In the genomic region with DNA sequence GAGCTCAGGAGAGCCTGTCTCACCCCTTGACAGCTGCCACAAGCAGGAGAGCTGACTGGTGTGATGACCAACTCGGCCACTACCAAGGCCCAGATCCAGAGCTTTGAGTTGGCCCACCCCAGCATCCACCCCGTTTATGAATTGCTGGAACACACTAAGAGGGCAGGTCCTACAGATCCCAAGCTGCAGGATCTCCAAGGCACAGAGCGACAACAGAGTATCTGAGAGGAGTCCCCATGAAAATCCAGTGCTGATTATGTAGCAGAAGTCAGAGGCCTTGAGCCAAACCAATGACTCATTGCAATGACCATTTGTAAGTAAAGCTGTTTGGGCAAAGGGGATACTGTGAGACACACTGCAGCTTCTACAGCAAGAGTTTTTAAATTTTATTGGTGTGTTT, we compare ENCODE assay signal across 11 mouse cellular contexts. TPM values are rescaled to one million over a fixed set of nuclear protein-coding genes. Genes with fewer than 3 reads are reported as not detected.
DNase-seq lines count a peak whose midpoint lies in the region; TF ChIP-seq lines count a peak whose summit lies in the region.
"Had no signal": no experiment of that assay in that cellular context is flagged by ENCODE, and none has a peak within 500 bp of the region (broad histone marks: within the 10 kb centered on the region; RNA-seq: fewer than 3 reads in every experiment).

No protein-coding gene starts in this region.

- intact Hi-C loops in heart, adult 2 months (cut with DNase I): loop anchor here (5.0 kb wide), 1 partner anchor 43 kb away; a partner anchor contains a TSS
- intact Hi-C loops in left cerebral cortex, postnatal 10 days (cut with DNase I): no loop called here

- no peak overlapping the region for H3K4me3 ChIP-seq in heart, adult 2 months
- no peak overlapping the region for H3K4me3 ChIP-seq in heart, embryonic 10.5 days

- no peaks in the 10 kb centered on the region for H3K27me3 ChIP-seq in heart, adult 2 months (ENCODE audit: control insufficient read depth, insufficient read depth, low read length)
- H3K27me3 ChIP-seq in heart, embryonic 10.5 days (ENCODE audit: insufficient read depth, poor library complexity, severe bottlenecking): no peaks in the 10 kb centered on the region

- TF ChIP-seq POLR2A in heart, adult 2 months (IDR thresholded peaks at IDR 0.05; ENCODE audit: insufficient read depth, low read depth, low read length): no peak

- H3K4me1 ChIP-seq in heart, adult 2 months (ENCODE audit: control insufficient read depth, insufficient read depth, low read length): peaks cover 5% of the 10 kb centered on the region
- H3K4me1 ChIP-seq in heart, embryonic 10.5 days: peaks cover 12% of the 10 kb centered on the region; the same call in 1 of the 2 replicates

- TF ChIP-seq EP300 in heart, adult 2 months (IDR thresholded peaks at IDR 0.05; ENCODE audit: insufficient read depth, low read depth, low read length): no peak

- peaks cover 2% of the 10 kb centered on the region; the same call in 1 of the 2 replicates for H3K79me2 ChIP-seq in heart, adult 2 months (replicated peaks; ENCODE audit: control insufficient read depth, insufficient read depth, low read length)

- H3K36me3 ChIP-seq in heart, adult 2 months (ENCODE audit: control insufficient read depth, insufficient read depth, low read length): peaks cover 10% of the 10 kb centered on the region
- H3K36me3 ChIP-seq in heart, embryonic 10.5 days: no peaks in the 10 kb centered on the region

- H3K9ac ChIP-seq in heart, adult 2 months (ENCODE audit: low read depth, low read length): no peak overlapping the region
- H3K9ac ChIP-seq: liver, embryonic 14.5 days had no signal

- no peak for TF ChIP-seq CTCF in heart, adult 2 months (IDR thresholded peaks at IDR 0.05)

- 57% methylated on average over 3 of the region's 3 CpGs for WGBS in heart, adult 2 months
- 96% methylated on average over 3 of the region's 3 CpGs for WGBS in heart, embryonic 10.5 days

- no peaks in the 10 kb centered on the region for H3K9me3 ChIP-seq in heart, embryonic 10.5 days

- H3K27ac ChIP-seq in heart, adult 2 months: no peak overlapping the region
- no peak overlapping the region for H3K27ac ChIP-seq in heart, embryonic 10.5 days
- H3K27ac ChIP-seq: liver, embryonic 14.5 days had no signal

- DNase-seq in adrenal gland, adult 2 months: peak; percentile 68
- no peak for DNase-seq in adrenal gland, adult 18-20 months (ENCODE audit: low spot score in 2 of 2)
- peak; percentile 23 to 24 for DNase-seq in heart, adult 2 months
- no peak for DNase-seq in heart, embryonic 10.5 days (ENCODE audit: low spot score)
- peak; percentile 60 for DNase-seq in adipocyte (ENCODE audit: low spot score)
- peak; percentile 40 for DNase-seq in heart, adult 8-10 months (ENCODE audit: low spot score)
- no peak for DNase-seq in thymus, adult 18-20 months
- no peak for DNase-seq in left cerebral cortex, postnatal 10 days (ENCODE audit: extremely low spot score in 1 of 2, low spot score in 2 of 2)
- DNase-seq: B cell, adult 2 months; kidney, postnatal 36 days had no signal

RNA-seq across cellular contexts. Expression of a gene that starts 44.2 kb away (rescaled TPM):
- total RNA-seq in adrenal gland, adult 2 months (2021): 10 to 100 TPM; 39.3 to 58.4 TPM
- polyA plus RNA-seq in adrenal gland, adult 2 months (2012; rRNA removed): 6.1 and 8.0 TPM in 2 replicates
- total RNA-seq in adrenal gland, adult 18-20 months (2021): 10 to 100 TPM; 40.0 to 62.2 TPM
- 10 to 100 TPM; 42.1 to 45.8 TPM for total RNA-seq in heart, adult 2 months (2021)
- polyA plus RNA-seq in heart, adult 2 months (2012; rRNA removed): 21.9 and 42.6 TPM in 2 replicates
- polyA plus RNA-seq in heart, embryonic 10.5 days (2016; fragmentation: Nextera tagmentation; extraction: Ambion mirVana): 70.3 and 71.2 TPM in 2 replicates
- total RNA-seq in heart, adult 8-10 months (2022): 10 to 100 TPM; 41.7 to 47.0 (median 44.6) TPM
- total RNA-seq in left cerebral cortex, postnatal 10 days (2021): 100 to 1,000 TPM; 208 to 215 TPM

Comparison
In these comparisons a context has a peak if more than half of its experiments do, and no peak if none do; other contexts are left out.
1. DNase-seq: peak in adrenal gland, adult 2 months (single experiment), heart, adult 2 months (2 of 2), adipocyte (single experiment) and heart, adult 8-10 months (single experiment); none in adrenal gland, adult 18-20 months (0 of 2), heart, embryonic 10.5 days (single experiment), thymus, adult 18-20 months (0 of 2) and left cerebral cortex, postnatal 10 days (0 of 2).